Mouse (Mus musculus): ENCODE data around the gene Ercc6. TPM values are rescaled to one million over a fixed set of nuclear protein-coding genes. Genes with fewer than 3 reads are reported as not detected.

The Ercc6 gene
- polyA plus RNA-seq, 1 experiment from 2014 or later: 25.7 TPM

GRCm38 (mm10) chr14:32628584-32628983 lies 115.3 kb downstream of the Ercc6 start:
- DNase-seq (ENCODE audit: low spot score): no peak
- Histone ChIP-seq H3K4me2 (ENCODE audit: low read depth) (no peak overlapping the region), H3K4me1 (ENCODE audit: control insufficient read depth, insufficient read depth, low read length) (no peaks in the 10 kb centered on the region), H3K9ac (ENCODE audit: low read length) (no peak overlapping the region; the same call in 1 of the 2 replicates), H3K9me3 (ENCODE audit: control insufficient read depth, low read length) (no peaks in the 10 kb centered on the region), H3K27ac (ENCODE audit: low read depth, low read length) (no peak overlapping the region), H3K4me3 (ENCODE audit: low read depth, low read length) (no peak overlapping the region), H3K27me3 (ENCODE audit: control insufficient read depth, insufficient read depth, low read length) (no peaks in the 10 kb centered on the region), H3K36me3 (ENCODE audit: control insufficient read depth, insufficient read depth, low read length) (no peaks in the 10 kb centered on the region)
- no peak for ATAC-seq (ENCODE audit: insufficient read depth, low FRiP score, low TSS enrichment)
- WGBS: 60% methylated on average over 10 of the region's 10 CpGs

Other genes starting within 250 kb of the Ercc6 start
- gene Ogdhl, start 191.5 kb upstream of the Ercc6 start, polyA plus RNA-seq (2014; fragmentation: Nextera tagmentation; extraction: Ambion mirVana): 16.9 and 18.6 TPM in 2 replicates
- gene 1700024G13Rik, start 125.1 kb upstream of the Ercc6 start, polyA plus RNA-seq (2014; fragmentation: Nextera tagmentation; extraction: Ambion mirVana): not detected in 2 replicates
- 20.3 and 27.9 TPM in 2 replicates for gene Slc18a3, start 48.7 kb upstream of the Ercc6 start, polyA plus RNA-seq (2014; fragmentation: Nextera tagmentation; extraction: Ambion mirVana)
- gene Chat, start 47.5 kb upstream of the Ercc6 start, polyA plus RNA-seq (2014; fragmentation: Nextera tagmentation; extraction: Ambion mirVana): 2.6 and 4.2 TPM in 2 replicates
- 11.1 and 14.0 TPM in 2 replicates for gene Prrxl1, start 85.9 kb downstream of the Ercc6 start, polyA plus RNA-seq (2014; fragmentation: Nextera tagmentation; extraction: Ambion mirVana)
- 0.08 and 0.28 TPM in 2 replicates for gene 3425401B19Rik, start 171.8 kb downstream of the Ercc6 start, polyA plus RNA-seq (2014; fragmentation: Nextera tagmentation; extraction: Ambion mirVana)